In genomic region chr4:86612289-86612620, GRCm38 (mm10) we compare ENCODE assay signal across 7 mouse cellular contexts. TPM values are rescaled to one million over a fixed set of nuclear protein-coding genes. Genes with fewer than 3 reads are reported as not detected.
DNase-seq lines count a peak whose midpoint lies in the region; ATAC-seq and TF ChIP-seq lines count a peak whose summit lies in the region.

No protein-coding gene starts in this region.

- peak overlapping the region; percentile 53 for H3K9ac ChIP-seq in forebrain, embryonic 12.5 days
- H3K9ac ChIP-seq in liver, embryonic 12.5 days = peak overlapping the region; percentile 56

- no peak for TF ChIP-seq POLR2A in testis, adult 2 months (IDR thresholded peaks at IDR 0.05; ENCODE audit: control insufficient read depth, low read depth, low read length)

- no peaks in the 10 kb centered on the region for H3K36me3 ChIP-seq in testis, adult 2 months (ENCODE audit: control insufficient read depth, insufficient read depth, low read length)
- peaks cover 3% of the 10 kb centered on the region; the same call in 1 of the 2 replicates for H3K36me3 ChIP-seq in forebrain, embryonic 12.5 days (replicated peaks)
- peaks cover 20% of the 10 kb centered on the region for H3K36me3 ChIP-seq in liver, embryonic 12.5 days

- H3K4me3 ChIP-seq in testis, adult 2 months (ENCODE audit: control insufficient read depth, low read depth, low read length) = peak overlapping the region; percentile 95
- peak overlapping the region; percentile 76 for H3K4me3 ChIP-seq in forebrain, embryonic 12.5 days (replicated peaks)
- H3K4me3 ChIP-seq in liver, embryonic 12.5 days = peak overlapping the region; percentile 90

- ATAC-seq in forebrain, embryonic 12.5 days (ENCODE audit: low FRiP score) = peak; percentile 40; the same call in 1 of the 2 replicates
- ATAC-seq in liver, embryonic 12.5 days = no peak
- no peak for ATAC-seq in frontal cortex, adult (ENCODE audit: low TSS enrichment)

- H3K9me3 ChIP-seq in forebrain, embryonic 12.5 days = no peaks in the 10 kb centered on the region
- no peaks in the 10 kb centered on the region for H3K9me3 ChIP-seq in liver, embryonic 12.5 days (replicated peaks)

- no peaks in the 10 kb centered on the region for H3K27me3 ChIP-seq in testis, adult 2 months (ENCODE audit: control insufficient read depth, insufficient read depth, low read length)
- no peaks in the 10 kb centered on the region for H3K27me3 ChIP-seq in forebrain, embryonic 12.5 days
- no peaks in the 10 kb centered on the region for H3K27me3 ChIP-seq in liver, embryonic 12.5 days (replicated peaks)

- H3K4me2 ChIP-seq in forebrain, embryonic 12.5 days = peak overlapping the region; percentile 78
- H3K4me2 ChIP-seq in liver, embryonic 12.5 days = peak overlapping the region; percentile 69

- H3K4me1 ChIP-seq in testis, adult 2 months (ENCODE audit: control insufficient read depth, insufficient read depth, low read length) = 0 out of 2 replicates have a peak, but pooled peaks cover 2% of the 10 kb centered on the region
- H3K4me1 ChIP-seq in forebrain, embryonic 12.5 days = peaks cover 17% of the 10 kb centered on the region
- peaks cover 26% of the 10 kb centered on the region for H3K4me1 ChIP-seq in liver, embryonic 12.5 days

- no peak for DNase-seq in testis, postnatal 10 days (ENCODE audit: low spot score)
- no peak for DNase-seq in gastrocnemius, postnatal 14 days
- DNase-seq in gastrocnemius, postnatal 10 days = no peak

- WGBS in forebrain, embryonic 12.5 days = 36% methylated on average over 8 of the region's 8 CpGs
- 29% methylated on average over 8 of the region's 8 CpGs for WGBS in liver, embryonic 12.5 days (ENCODE audit: insufficient replicate concordance)

- TF ChIP-seq CTCF in testis, adult 2 months (IDR thresholded peaks at IDR 0.05; ENCODE audit: control insufficient read depth, insufficient read depth, insufficient replicate concordance, low read depth, low read length) = no peak

- intact Hi-C loops in gastrocnemius, postnatal 14 days (cut with DNase I; ENCODE audit: low total_unique reads) = no loop called here

- peak overlapping the region; percentile 74 for H3K27ac ChIP-seq in testis, adult 2 months (ENCODE audit: control insufficient read depth, insufficient read depth, low read depth, low read length)
- H3K27ac ChIP-seq in forebrain, embryonic 12.5 days = peak overlapping the region; percentile 68
- peak overlapping the region; percentile 75 for H3K27ac ChIP-seq in liver, embryonic 12.5 days

RNA-seq across cellular contexts. Expression of gene Haus6, which starts 0.4 kb away (rescaled TPM):
- 8.8 and 12.2 TPM in 2 replicates for polyA plus RNA-seq in testis, adult 2 months (2012; rRNA removed)
- 26.4 and 27.4 TPM in 2 replicates for polyA plus RNA-seq in forebrain, embryonic 12.5 days (2016; fragmentation: Nextera tagmentation; extraction: Ambion mirVana)
- 20.4 and 21.2 TPM in 2 replicates for polyA plus RNA-seq in liver, embryonic 12.5 days (2016; fragmentation: Nextera tagmentation; extraction: Ambion mirVana)
- 1 to 10 TPM; 4.3 to 5.0 TPM for total RNA-seq in gastrocnemius, postnatal 14 days (2021)
- 1 to 10 TPM; 5.7 to 6.9 TPM for total RNA-seq in gastrocnemius, postnatal 10 days (2021)

RNA-seq across cellular contexts. Expression of gene Rraga, which starts 36.8 kb away (rescaled TPM):
- 18.9 and 20.9 TPM in 2 replicates for polyA plus RNA-seq in testis, adult 2 months (2012; rRNA removed)
- polyA plus RNA-seq in forebrain, embryonic 12.5 days (2016; fragmentation: Nextera tagmentation; extraction: Ambion mirVana) = 81.3 and 85.2 TPM in 2 replicates
- 29.6 and 30.7 TPM in 2 replicates for polyA plus RNA-seq in liver, embryonic 12.5 days (2016; fragmentation: Nextera tagmentation; extraction: Ambion mirVana)
- 10 to 100 TPM; 51.6 to 58.1 TPM for total RNA-seq in gastrocnemius, postnatal 14 days (2021)
- total RNA-seq in gastrocnemius, postnatal 10 days (2021) = 10 to 100 TPM; 54.1 to 55.2 TPM

RNA-seq across cellular contexts. Expression of gene Saxo1, which starts 54.1 kb away (rescaled TPM):
- 87.4 and 95.3 TPM in 2 replicates for polyA plus RNA-seq in testis, adult 2 months (2012; rRNA removed)
- polyA plus RNA-seq in forebrain, embryonic 12.5 days (2016; fragmentation: Nextera tagmentation; extraction: Ambion mirVana) = not detected in 2 replicates
- polyA plus RNA-seq in liver, embryonic 12.5 days (2016; fragmentation: Nextera tagmentation; extraction: Ambion mirVana) = not detected in 2 replicates
- under 1 TPM in 1 of 2 experiments, not detected in 1; 0.29 TPM for total RNA-seq in gastrocnemius, postnatal 14 days (2021)
- not detected for total RNA-seq in gastrocnemius, postnatal 10 days (2021)

RNA-seq across cellular contexts. Expression of gene Plin2, which starts 57.6 kb away (rescaled TPM):
- polyA plus RNA-seq in testis, adult 2 months (2012; rRNA removed) = 68.7 and 69.0 TPM in 2 replicates
- polyA plus RNA-seq in forebrain, embryonic 12.5 days (2016; fragmentation: Nextera tagmentation; extraction: Ambion mirVana) = 44.8 and 46.7 TPM in 2 replicates
- 129 and 134 TPM in 2 replicates for polyA plus RNA-seq in liver, embryonic 12.5 days (2016; fragmentation: Nextera tagmentation; extraction: Ambion mirVana)
- 10 to 100 TPM; 56.6 to 69.7 TPM for total RNA-seq in gastrocnemius, postnatal 14 days (2021)
- total RNA-seq in gastrocnemius, postnatal 10 days (2021) = 10 to 100 TPM; 69.6 to 84.5 TPM

Comparison
In these comparisons a context has a peak if more than half of its experiments do, and no peak if none do; other contexts are left out.
1. RNA of gene Saxo1, which starts 54.1 kb away (polyA plus RNA-seq): 87.4 to 95.3 TPM in testis, adult 2 months; not detected in forebrain, embryonic 12.5 days and not detected in liver, embryonic 12.5 days; every median in the first group is over 10 times any median in the second.
2. Peak in every context shown above with its lines, with median percentiles within 50 percentile points of each other: H3K27ac ChIP-seq and H3K4me3 ChIP-seq.